Mouse (Mus musculus): Measurements from ENCODE around the gene Astn2.

DNA sequence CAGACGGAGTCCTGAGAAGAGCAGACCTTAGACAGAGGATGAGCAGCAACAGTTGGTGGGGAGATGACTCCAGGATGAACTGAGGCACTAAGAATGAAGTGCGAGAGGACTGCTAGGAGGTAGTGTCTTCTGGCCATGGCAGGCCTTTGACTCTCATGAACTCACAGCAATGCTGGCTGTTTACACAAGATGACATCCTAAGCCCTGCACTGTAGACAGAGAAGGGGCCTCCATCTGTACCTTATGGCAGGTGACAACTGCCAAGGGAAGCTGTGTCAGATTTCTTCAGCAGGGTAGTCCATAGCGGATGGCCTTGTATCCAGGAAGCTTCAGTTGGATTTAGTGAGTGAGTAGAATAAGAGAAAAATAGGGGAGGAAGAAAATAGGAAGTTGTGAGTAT, 572.5 kb downstream of the Astn2 start:
- no peak for TF ChIP-seq CTCF (IDR thresholded peaks at IDR 0.05; ENCODE audit: low read depth, low read length)
- no peak for TF ChIP-seq POLR2A (IDR thresholded peaks at IDR 0.05; ENCODE audit: extremely low read depth, insufficient read depth, low read length)

Data from liver, adult 2 months (tissue).